Mouse (Mus musculus) midbrain, embryonic 14.5 days (tissue): ENCODE measurements around the gene Trim9. TPM values are rescaled to one million over a fixed set of nuclear protein-coding genes. Genes with fewer than 3 reads are reported as not detected.

Experiments
- ATAC-seq: fragments of 200-750 bp; cut with Nextera tagmentation; 2 replicates; pipeline ENCODE4 v1.8.0; 2017; ENCODE audit warnings: moderate number of reproducible peaks, moderate library complexity; ENCODE audit not compliant: low FRiP score, low TSS enrichment
- DNase-seq: peaks from one replicate; pipeline ENCODE4 v3.0.0-alpha.2; 2015
- H3K27ac ChIP-seq: fragments of 300-500 bp; sonication (generic); replicated peaks from 2 replicates; pipeline ENCODE4 v1.5.1; 2014; ENCODE audit warnings: mild to moderate bottlenecking, low read depth, low read length, moderate library complexity
- H3K27me3 ChIP-seq: fragments of 300-500 bp; sonication (generic); 2 replicates; pipeline ENCODE4 v1.6.1; 2014; ENCODE audit warnings: low read length, control low read depth, mixed read lengths; ENCODE audit not compliant: control insufficient read depth, insufficient read depth
- H3K36me3 ChIP-seq: fragments of 300-500 bp; sonication (generic); 2 replicates; pipeline ENCODE4 v1.6.1; 2014; ENCODE audit warnings: low read length, control low read depth; ENCODE audit not compliant: control insufficient read depth, insufficient read depth
- H3K4me1 ChIP-seq: fragments of 300-500 bp; sonication (generic); 2 replicates; pipeline ENCODE4 v1.6.1; 2014; ENCODE audit warnings: mild to moderate bottlenecking, antibody characterized with exemption, low read length, control low read depth; ENCODE audit not compliant: control insufficient read depth, insufficient read depth
- H3K4me2 ChIP-seq: fragments of 300-500 bp; sonication (generic); 2 replicates; pipeline ENCODE4 v1.6.1; 2014; ENCODE audit warnings: mild to moderate bottlenecking, low read length, moderate library complexity
- H3K4me3 ChIP-seq: fragments of 300-500 bp; sonication (generic); replicated peaks from 2 replicates; pipeline ENCODE4 v1.5.1; 2014; ENCODE audit warnings: low read depth, low read length
- H3K9ac ChIP-seq: fragments of 300-500 bp; sonication (generic); replicated peaks from 2 replicates; pipeline ENCODE4 v1.6.1; 2014; ENCODE audit warnings: mild to moderate bottlenecking, low read length, moderate library complexity
- H3K9me3 ChIP-seq: fragments of 300-500 bp; sonication (generic); 2 replicates; pipeline ENCODE4 v1.6.1; 2016; ENCODE audit warnings: low read length, control low read depth, mixed read lengths; ENCODE audit not compliant: control insufficient read depth
- WGBS: fragments of 180-500 bp; shearing (Covaris S2); extraction: QIAGEN DNeasy Blood & Tissue Kit; methylation state at CpG from one replicate; pipeline ENCODE4 v1.1.7; 2014; 5-methylcytosine and 5-hydroxymethylcytosine counted together
- polyA plus RNA-seq: library from polyadenylated mRNA; unstranded; fragments of >200 nt; fragmentation: Nextera tagmentation; extraction: Ambion mirVana; gene quantifications from 2 replicates; pipeline ENCODE4 v1.2.1, GENCODE M21; 2014

The Trim9 gene
- polyA plus RNA-seq, 1 experiment from 2014 or later = 65.2 TPM

GRCm38 (mm10) chr12:70345531-70346138, 1.8 kb downstream of the Trim9 start:
- Histone ChIP-seq H3K4me3 (peak overlapping the region; percentile 79), H3K4me1 (peaks cover 45% of the 10 kb centered on the region), H3K36me3 (no peaks in the 10 kb centered on the region), H3K27ac (peak overlapping the region; percentile 98), H3K4me2 (peak overlapping the region; percentile 89), H3K27me3 (no peaks in the 10 kb centered on the region), H3K9me3 (no peaks in the 10 kb centered on the region), H3K9ac (peak overlapping the region; percentile 86)
- WGBS = 18% methylated on average over 16 of the region's 16 CpGs
- DNase-seq (peak; percentile 70), ATAC-seq (peak; percentile 6; the same call in 1 of the 2 replicates)

GRCm38 (mm10) chr12:70335176-70335575, 12.2 kb downstream of the Trim9 start:
- no peak for ATAC-seq
- H3K27me3 ChIP-seq = no peaks in the 10 kb centered on the region
- H3K4me3 ChIP-seq = no peak overlapping the region
- H3K27ac ChIP-seq = no peak overlapping the region
- H3K4me1 ChIP-seq = no peaks in the 10 kb centered on the region
- H3K9ac ChIP-seq = no peak overlapping the region
- no peak overlapping the region for H3K4me2 ChIP-seq
- WGBS = 56% methylated on average over 5 of the region's 5 CpGs
- H3K36me3 ChIP-seq = no peaks in the 10 kb centered on the region
- no peak for DNase-seq
- no peaks in the 10 kb centered on the region for H3K9me3 ChIP-seq

- H3K4me2 ChIP-seq = no peak overlapping the region
- 61% methylated on average over 6 of the region's 6 CpGs for WGBS
- no peak overlapping the region for H3K9ac ChIP-seq
- H3K27ac ChIP-seq = no peak overlapping the region
- H3K9me3 ChIP-seq = no peaks in the 10 kb centered on the region
- no peak overlapping the region for H3K4me3 ChIP-seq
- H3K4me1 ChIP-seq = no peaks in the 10 kb centered on the region
- no peaks in the 10 kb centered on the region for H3K27me3 ChIP-seq
- DNase-seq (no peak), ATAC-seq (no peak)
- no peaks in the 10 kb centered on the region for H3K36me3 ChIP-seq
Measured at GRCm38 (mm10) chr12:70333253-70333805, 14.1 kb downstream of the Trim9 start.

DNA sequence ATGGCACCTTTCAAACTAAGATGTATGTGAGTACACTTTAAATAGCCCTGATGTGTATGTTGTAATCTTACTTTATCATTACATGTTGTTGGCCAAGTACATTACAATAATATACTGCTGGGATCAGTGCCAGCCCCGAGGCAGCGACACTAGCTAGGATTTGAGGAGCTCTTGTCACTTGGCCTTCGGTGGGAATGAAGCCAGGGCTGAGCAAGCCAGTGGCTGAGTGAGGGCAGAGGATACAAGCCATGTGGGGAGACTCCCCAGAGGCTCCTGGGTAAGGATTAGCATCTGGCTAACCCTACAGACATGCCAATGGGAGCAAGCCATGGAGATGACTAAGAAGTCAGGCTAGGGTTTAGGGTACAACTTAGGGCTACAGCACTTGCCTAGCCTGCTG, 18.4 kb downstream of the Trim9 start:
- Histone ChIP-seq H3K9me3 (no peaks in the 10 kb centered on the region), H3K4me1 (0 out of 2 replicates have a peak, but pooled peaks cover 7% of the 10 kb centered on the region), H3K27me3 (no peaks in the 10 kb centered on the region), H3K9ac (no peak overlapping the region), H3K36me3 (no peaks in the 10 kb centered on the region), H3K4me3 (no peak overlapping the region), H3K4me2 (no peak overlapping the region), H3K27ac (no peak overlapping the region)
- WGBS = 83% methylated on average over 3 of the region's 3 CpGs
- DNase-seq (no peak), ATAC-seq (no peak)

- H3K27me3 ChIP-seq = no peaks in the 10 kb centered on the region
- no peak overlapping the region for H3K4me2 ChIP-seq
- H3K27ac ChIP-seq = no peak overlapping the region
- H3K9me3 ChIP-seq = no peaks in the 10 kb centered on the region
- no peak overlapping the region for H3K9ac ChIP-seq
- no peak overlapping the region for H3K4me3 ChIP-seq
- ATAC-seq = no peak
- no peak for DNase-seq
- H3K36me3 ChIP-seq = no peaks in the 10 kb centered on the region
- 67% methylated on average over 1 of the region's 1 CpGs for WGBS
- 0 out of 2 replicates have a peak, but pooled peaks cover 12% of the 10 kb centered on the region for H3K4me1 ChIP-seq
Measured at GRCm38 (mm10) chr12:70326956-70327355, 20.5 kb downstream of the Trim9 start.

GRCm38 (mm10) chr12:70326393-70326792, 21.0 kb downstream of the Trim9 start:
- H3K36me3 ChIP-seq = no peaks in the 10 kb centered on the region
- no peak overlapping the region for H3K4me2 ChIP-seq
- DNase-seq (no peak), ATAC-seq (no peak)
- H3K4me1 ChIP-seq = 0 out of 2 replicates have a peak, but pooled peaks cover 12% of the 10 kb centered on the region
- no peaks in the 10 kb centered on the region for H3K9me3 ChIP-seq
- WGBS = 17% methylated on average over 2 of the region's 2 CpGs
- H3K4me3 ChIP-seq = no peak overlapping the region
- H3K27me3 ChIP-seq = no peaks in the 10 kb centered on the region
- no peak overlapping the region for H3K9ac ChIP-seq
- H3K27ac ChIP-seq = no peak overlapping the region

DNA sequence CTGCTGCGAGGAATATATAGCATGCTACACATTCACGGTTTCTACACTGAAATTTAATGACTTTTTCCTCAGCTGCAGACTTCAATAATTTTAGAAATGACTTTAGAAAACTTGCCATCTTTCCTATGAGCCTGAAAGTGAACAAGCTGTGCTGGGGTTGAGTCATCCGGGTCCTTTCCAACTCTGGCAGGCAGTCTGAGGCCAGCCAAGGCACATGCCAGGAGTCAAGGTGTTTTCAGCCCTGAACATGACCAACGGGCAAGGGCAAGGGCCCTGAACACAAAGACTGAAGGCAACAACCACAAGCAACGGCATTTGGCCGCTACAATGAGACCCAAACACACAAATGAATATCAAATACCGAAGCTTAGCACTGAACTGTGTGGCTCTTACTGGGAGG, 21.6 kb downstream of the Trim9 start:
- Histone ChIP-seq H3K4me1 (0 out of 2 replicates have a peak, but pooled peaks cover 12% of the 10 kb centered on the region), H3K27me3 (no peaks in the 10 kb centered on the region), H3K4me2 (no peak overlapping the region), H3K9ac (no peak overlapping the region), H3K27ac (no peak overlapping the region; the same call in 1 of the 2 replicates), H3K4me3 (no peak overlapping the region), H3K9me3 (no peaks in the 10 kb centered on the region), H3K36me3 (no peaks in the 10 kb centered on the region)
- DNase-seq = no peak
- WGBS = 49% methylated on average over 7 of the region's 7 CpGs
- no peak for ATAC-seq

DNA sequence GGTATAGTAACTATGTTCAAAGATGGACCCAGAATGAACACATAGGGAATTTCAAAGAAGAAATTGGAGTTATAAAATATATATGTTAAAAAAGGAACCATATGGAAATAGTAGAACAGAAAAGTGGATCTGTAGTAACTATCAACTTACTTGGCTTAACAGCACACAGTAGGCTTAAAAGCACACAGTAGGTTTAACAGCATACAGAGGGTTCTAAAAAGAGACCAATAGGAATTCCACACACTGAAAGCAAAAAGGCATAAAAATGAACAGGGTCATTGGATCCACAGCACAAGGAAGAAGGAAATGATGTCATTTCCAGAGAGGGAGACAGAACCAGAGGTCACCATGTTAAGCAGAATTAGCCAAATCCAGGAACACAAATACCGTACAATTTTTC, 24.6 kb downstream of the Trim9 start:
- Histone ChIP-seq H3K4me3 (no peak overlapping the region), H3K4me2 (no peak overlapping the region), H3K27ac (no peak overlapping the region), H3K9ac (no peak overlapping the region), H3K27me3 (no peaks in the 10 kb centered on the region), H3K4me1 (0 out of 2 replicates have a peak, but pooled peaks cover 12% of the 10 kb centered on the region), H3K36me3 (no peaks in the 10 kb centered on the region), H3K9me3 (no peaks in the 10 kb centered on the region)
- DNase-seq = no peak
- WGBS = 97% methylated on average over 1 of the region's 1 CpGs
- no peak for ATAC-seq

- DNase-seq (peak; percentile 38), ATAC-seq (no peak)
- WGBS = 18% methylated on average over 9 of the region's 9 CpGs
- Histone ChIP-seq H3K4me3 (no peak overlapping the region), H3K27ac (no peak overlapping the region; the same call in none of the 2 replicates), H3K36me3 (no peaks in the 10 kb centered on the region), H3K4me2 (no peak overlapping the region), H3K9ac (no peak overlapping the region), H3K9me3 (no peaks in the 10 kb centered on the region), H3K27me3 (no peaks in the 10 kb centered on the region), H3K4me1 (peaks cover 13% of the 10 kb centered on the region; the same call in 1 of the 2 replicates)
Measured at GRCm38 (mm10) chr12:70316147-70316546, 31.3 kb downstream of the Trim9 start.
